Mouse (Mus musculus) hindbrain, embryonic 16.5 days (tissue): ENCODE measurements around the gene Ccnjl. TPM values are rescaled to one million over a fixed set of nuclear protein-coding genes. Genes with fewer than 3 reads are reported as not detected.

Experiments used
- ATAC-seq: fragments of 200-750 bp; cut with Nextera tagmentation; 2 replicates; pipeline ENCODE4 v1.8.0; 2017; ENCODE audit warnings: moderate TSS enrichment, moderate library complexity
- H3K27ac ChIP-seq: fragments of 300-500 bp; sonication (generic); 2 replicates; pipeline ENCODE4 v1.5.1; 2014; ENCODE audit warnings: low read depth, mild to moderate bottlenecking, control low read depth, low read length, moderate library complexity
- H3K27me3 ChIP-seq: fragments of 300-500 bp; sonication (generic); replicated peaks from 2 replicates; pipeline ENCODE4 v1.6.1; 2014; ENCODE audit warnings: low read length; ENCODE audit not compliant: control insufficient read depth, insufficient read depth
- H3K36me3 ChIP-seq: fragments of 300-500 bp; sonication (generic); 2 replicates; pipeline ENCODE4 v1.6.1; 2014; ENCODE audit warnings: mild to moderate bottlenecking, low read length, moderate library complexity, mixed read lengths; ENCODE audit not compliant: control insufficient read depth, insufficient read depth
- H3K4me1 ChIP-seq: fragments of 300-500 bp; sonication (generic); 2 replicates; pipeline ENCODE4 v1.6.1; 2014; ENCODE audit warnings: low read depth, low read length; ENCODE audit not compliant: control insufficient read depth, insufficient read depth
- H3K4me2 ChIP-seq: fragments of 300-500 bp; sonication (generic); 2 replicates; pipeline ENCODE4 v1.6.1; 2014; ENCODE audit warnings: mild to moderate bottlenecking, low read length, control low read depth, moderate library complexity
- H3K4me3 ChIP-seq: fragments of 300-500 bp; sonication (generic); 2 replicates; pipeline ENCODE4 v1.5.1; 2014; ENCODE audit warnings: mild to moderate bottlenecking, low read length, control low read depth, moderate library complexity
- H3K9ac ChIP-seq: fragments of 300-500 bp; sonication (generic); 2 replicates; pipeline ENCODE4 v1.6.1; 2014; ENCODE audit warnings: low read depth, mild to moderate bottlenecking, control low read depth, low read length, moderate library complexity
- H3K9me3 ChIP-seq: fragments of 300-500 bp; sonication (generic); 2 replicates; pipeline ENCODE4 v1.6.1; 2014; ENCODE audit warnings: mild to moderate bottlenecking, low read length, moderate library complexity; ENCODE audit not compliant: control insufficient read depth
- WGBS: fragments of 180-500 bp; shearing (Covaris S2); extraction: QIAGEN DNeasy Blood & Tissue Kit; methylation state at CpG from one replicate; pipeline ENCODE4 v1.1.7; 2014; 5-methylcytosine and 5-hydroxymethylcytosine counted together
- polyA plus RNA-seq: library from polyadenylated mRNA; unstranded; fragments of >200 nt; fragmentation: Nextera tagmentation; extraction: Ambion mirVana; gene quantifications from 2 replicates; pipeline ENCODE4 v1.2.1, GENCODE M21; 2015

The Ccnjl gene
- polyA plus RNA-seq, 1 experiment from 2014 or later = 7.1 TPM

- Histone ChIP-seq H3K9ac (no peak overlapping the region), H3K9me3 (no peaks in the 10 kb centered on the region), H3K27me3 (no peaks in the 10 kb centered on the region), H3K27ac (no peak overlapping the region), H3K36me3 (no peaks in the 10 kb centered on the region), H3K4me1 (no peaks in the 10 kb centered on the region), H3K4me3 (no peak overlapping the region), H3K4me2 (no peak overlapping the region)
- peak; percentile 50 for ATAC-seq
- 72% methylated on average over 11 of the region's 11 CpGs for WGBS
Observed at GRCm38 (mm10) chr11:43517641-43518040, 10.9 kb upstream of the Ccnjl start.

DNA sequence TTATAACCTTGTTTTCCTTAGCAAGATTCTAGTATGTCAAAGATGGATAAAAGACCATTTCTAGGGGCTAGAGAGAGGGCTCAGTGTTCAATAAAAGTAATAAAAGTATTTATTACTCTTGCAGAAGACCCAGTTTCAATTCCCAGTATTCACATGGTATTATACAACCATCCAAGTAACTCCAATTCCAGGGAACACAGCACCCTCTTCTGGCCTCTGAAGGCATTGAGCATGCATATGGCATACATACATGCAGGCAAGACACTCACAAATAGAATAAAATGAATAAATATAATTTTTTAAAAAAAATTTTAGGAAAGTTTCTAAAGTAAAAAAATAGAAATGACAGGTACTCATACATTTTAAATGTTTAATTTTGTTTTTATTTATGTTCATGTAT, 10.5 kb upstream of the Ccnjl start:
- H3K9me3 ChIP-seq = no peaks in the 10 kb centered on the region
- H3K27ac ChIP-seq = no peak overlapping the region
- H3K9ac ChIP-seq = no peak overlapping the region
- ATAC-seq = no peak
- no peaks in the 10 kb centered on the region for H3K27me3 ChIP-seq
- H3K4me3 ChIP-seq = no peak overlapping the region
- no peaks in the 10 kb centered on the region for H3K4me1 ChIP-seq
- no peak overlapping the region for H3K4me2 ChIP-seq
- H3K36me3 ChIP-seq = no peaks in the 10 kb centered on the region

DNA sequence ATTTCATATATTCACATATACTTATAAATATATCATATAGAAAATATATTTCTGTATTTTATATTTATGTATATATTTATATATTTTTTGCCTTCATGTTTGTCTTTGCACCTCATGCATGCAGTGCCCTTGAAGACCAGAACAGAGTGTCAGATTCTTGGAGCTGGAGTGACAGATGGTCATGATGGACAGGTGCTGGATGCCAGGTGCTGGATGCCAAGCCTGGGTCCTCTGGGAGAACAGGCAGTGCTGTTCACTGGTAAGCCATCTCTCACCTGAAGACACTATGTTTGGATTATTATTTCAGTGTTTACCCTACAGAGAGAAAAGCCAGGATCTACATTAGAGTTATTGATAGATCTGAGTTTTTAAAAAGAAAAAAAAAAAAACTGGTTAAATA, 9.8 kb upstream of the Ccnjl start:
- Histone ChIP-seq H3K27me3 (no peaks in the 10 kb centered on the region), H3K4me3 (no peak overlapping the region), H3K4me2 (no peak overlapping the region), H3K9me3 (no peaks in the 10 kb centered on the region), H3K36me3 (no peaks in the 10 kb centered on the region), H3K27ac (no peak overlapping the region), H3K9ac (no peak overlapping the region), H3K4me1 (no peaks in the 10 kb centered on the region)
- no peak for ATAC-seq

DNA sequence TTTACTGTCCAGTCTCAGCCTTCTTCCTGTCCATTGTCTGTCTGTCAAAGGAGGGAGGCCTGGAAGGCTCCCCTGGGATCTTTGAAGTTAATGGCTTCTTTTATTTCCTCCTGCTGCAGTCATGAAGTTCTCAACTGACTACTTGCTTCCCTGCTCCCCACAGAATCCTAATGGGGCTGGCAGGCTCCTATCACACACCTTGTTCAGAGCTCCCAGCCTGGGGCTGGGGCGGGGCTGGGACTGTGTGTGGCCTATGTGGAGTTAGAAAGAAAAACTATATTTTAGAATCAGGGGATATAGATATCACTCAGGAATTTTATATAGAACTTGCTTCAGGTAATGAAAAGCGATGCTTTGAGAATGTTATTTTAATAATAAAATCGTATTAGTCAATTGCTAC, 8.1 kb upstream of the Ccnjl start:
- Histone ChIP-seq H3K36me3 (no peaks in the 10 kb centered on the region), H3K9me3 (no peaks in the 10 kb centered on the region), H3K9ac (no peak overlapping the region), H3K27me3 (no peaks in the 10 kb centered on the region), H3K27ac (no peak overlapping the region), H3K4me3 (no peak overlapping the region), H3K4me1 (no peaks in the 10 kb centered on the region), H3K4me2 (no peak overlapping the region)
- 86% methylated on average over 3 of the region's 3 CpGs for WGBS
- no peak for ATAC-seq

DNA sequence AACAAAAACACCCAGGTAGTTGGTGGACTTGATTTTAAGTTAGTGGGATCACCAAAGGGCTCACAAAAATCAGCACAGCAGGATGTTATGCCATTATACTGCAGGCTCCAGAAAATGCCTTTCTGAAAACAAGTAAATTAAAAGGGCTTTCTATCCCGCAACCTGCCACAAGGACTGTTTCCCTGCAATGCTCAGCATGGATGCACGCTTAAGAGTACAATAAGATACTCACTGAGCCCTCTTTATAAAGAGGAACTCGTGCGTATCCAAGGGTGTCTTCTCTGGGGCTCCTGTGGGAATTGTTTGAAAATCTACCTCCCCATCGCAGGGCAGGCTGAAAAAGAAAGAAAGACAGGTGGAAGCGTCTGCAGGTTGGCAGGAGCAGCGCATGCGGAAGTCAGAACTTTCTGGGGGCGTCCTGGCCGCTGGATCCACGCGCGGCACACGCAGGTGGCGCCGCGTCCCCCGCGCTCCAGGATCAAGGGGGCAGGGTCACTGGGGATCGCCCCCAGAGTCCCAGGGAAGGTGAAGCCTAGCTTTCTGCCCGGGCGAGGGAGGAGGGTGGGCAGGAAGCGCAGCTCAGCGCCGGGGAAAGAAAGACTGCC, 404 bp upstream of the Ccnjl start:
- 0% methylated on average over 20 of the region's 25 CpGs for WGBS
- H3K4me1 ChIP-seq = peaks cover 5% of the 10 kb centered on the region
- peak; percentile 31; the same call in 1 of the 2 replicates for ATAC-seq
- H3K4me3 ChIP-seq = peak overlapping the region; percentile 86
- H3K9me3 ChIP-seq = no peaks in the 10 kb centered on the region
- peak overlapping the region; percentile 84 for H3K4me2 ChIP-seq
- no peaks in the 10 kb centered on the region for H3K27me3 ChIP-seq
- H3K36me3 ChIP-seq = no peaks in the 10 kb centered on the region
- H3K27ac ChIP-seq = peak overlapping the region; percentile 82
- peak overlapping the region; percentile 81 for H3K9ac ChIP-seq

GRCm38 (mm10) chr11:43530043-43530442, 1.5 kb downstream of the Ccnjl start:
- no peaks in the 10 kb centered on the region for H3K27me3 ChIP-seq
- H3K4me2 ChIP-seq = peak overlapping the region; percentile 24; the same call in 1 of the 2 replicates
- H3K9me3 ChIP-seq = no peaks in the 10 kb centered on the region
- no peak for ATAC-seq
- no peak overlapping the region for H3K9ac ChIP-seq
- peaks cover 5% of the 10 kb centered on the region for H3K4me1 ChIP-seq
- H3K27ac ChIP-seq = no peak overlapping the region
- H3K4me3 ChIP-seq = no peak overlapping the region
- no peaks in the 10 kb centered on the region for H3K36me3 ChIP-seq
- 16% methylated on average over 3 of the region's 3 CpGs for WGBS

GRCm38 (mm10) chr11:43531619-43532018, 3.0 kb downstream of the Ccnjl start:
- H3K9ac ChIP-seq = no peak overlapping the region
- no peaks in the 10 kb centered on the region for H3K27me3 ChIP-seq

DNA sequence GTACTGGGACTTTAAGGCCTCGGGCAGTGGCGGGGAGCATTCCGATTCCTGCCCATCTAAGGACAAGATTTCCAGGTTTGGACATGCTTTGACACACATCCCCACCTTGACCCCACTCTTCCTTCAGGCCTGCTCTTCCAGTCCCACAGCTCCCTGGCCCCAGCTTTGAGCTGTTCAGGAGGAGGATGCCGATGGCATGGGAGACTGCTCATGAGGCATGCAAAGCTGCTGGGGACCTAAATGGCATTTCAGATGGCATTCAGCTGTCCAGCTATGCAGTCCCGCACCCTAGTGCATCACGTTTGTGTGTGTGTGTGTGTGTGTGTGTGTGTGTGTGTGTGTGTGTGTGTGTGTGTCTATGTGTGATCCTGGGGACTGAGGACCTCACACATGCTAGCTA, 8.5 kb downstream of the Ccnjl start:
- Histone ChIP-seq H3K27me3 (no peaks in the 10 kb centered on the region), H3K9ac (no peak overlapping the region), H3K4me1 (peaks cover 4% of the 10 kb centered on the region), H3K4me3 (no peak overlapping the region), H3K27ac (no peak overlapping the region), H3K4me2 (no peak overlapping the region), H3K9me3 (no peaks in the 10 kb centered on the region), H3K36me3 (no peaks in the 10 kb centered on the region)
- WGBS = 86% methylated on average over 6 of the region's 6 CpGs
- no peak for ATAC-seq

More at GRCm38 (mm10) chr11:43531619-43532018, 3.0 kb downstream of the Ccnjl start:
- Histone ChIP-seq H3K36me3 (no peaks in the 10 kb centered on the region), H3K9me3 (no peaks in the 10 kb centered on the region), H3K27ac (no peak overlapping the region), H3K4me3 (no peak overlapping the region), H3K4me2 (no peak overlapping the region), H3K4me1 (peaks cover 5% of the 10 kb centered on the region)
- WGBS = 40% methylated on average over 5 of the region's 5 CpGs
- no peak for ATAC-seq

DNA sequence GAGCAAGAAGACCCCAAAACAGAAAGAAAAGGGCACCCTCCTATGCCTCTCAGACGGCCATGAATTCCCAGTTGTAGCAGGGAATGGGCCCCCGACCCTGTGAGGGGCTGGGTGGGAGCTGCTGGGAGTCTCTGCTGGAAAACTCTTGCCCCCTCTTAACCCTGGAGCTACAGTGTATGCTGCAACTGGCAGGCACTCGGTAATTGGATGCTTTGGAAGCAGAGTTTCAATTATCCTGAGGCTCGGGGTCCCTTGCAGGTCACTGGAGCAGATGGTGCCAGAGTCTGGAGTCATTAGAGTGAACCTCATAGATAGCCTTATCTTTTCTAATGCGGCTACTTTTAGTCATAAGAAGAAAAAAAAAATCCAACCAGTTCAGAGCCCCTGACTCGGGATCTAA, 11.3 kb downstream of the Ccnjl start:
- Histone ChIP-seq H3K27ac (no peak overlapping the region), H3K9ac (no peak overlapping the region; the same call in 1 of the 2 replicates), H3K4me2 (no peak overlapping the region), H3K27me3 (no peaks in the 10 kb centered on the region), H3K4me3 (no peak overlapping the region), H3K36me3 (no peaks in the 10 kb centered on the region), H3K4me1 (peaks cover 4% of the 10 kb centered on the region), H3K9me3 (no peaks in the 10 kb centered on the region)
- 27% methylated on average over 6 of the region's 6 CpGs for WGBS
- ATAC-seq = peak; percentile 64
